Mouse (Mus musculus): ENCODE results near the gene Wnk2.

The Wnk2 gene

GRCm38 (mm10) chr13:49145396-49145795, 2.4 kb downstream of the Wnk2 start:
- in situ Hi-C loops (cut with MboI; ENCODE audit: low sequenced_read_pairs) = no loop called here

DNA sequence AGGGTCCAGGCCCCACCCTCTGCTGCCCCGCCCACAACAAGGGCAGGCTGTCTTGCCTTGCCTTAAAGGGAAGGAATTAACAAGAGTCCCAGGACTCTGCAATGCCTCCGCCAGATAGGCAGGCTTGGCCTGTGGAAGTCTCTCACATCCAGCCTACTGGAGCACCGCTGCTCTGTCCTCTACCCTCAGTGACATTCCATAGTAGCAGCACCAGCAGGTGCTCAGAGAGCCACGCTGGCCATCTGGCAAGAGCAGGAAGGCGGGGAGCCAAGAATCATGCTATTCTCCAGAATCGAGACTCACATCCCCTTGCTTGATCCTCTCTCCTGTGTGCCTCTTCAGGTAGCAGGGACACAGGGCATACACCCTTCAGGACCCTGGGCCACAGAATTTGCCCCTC, 3.4 kb downstream of the Wnk2 start:
- in situ Hi-C loops (cut with MboI; ENCODE audit: low sequenced_read_pairs) = no loop called here

DNA sequence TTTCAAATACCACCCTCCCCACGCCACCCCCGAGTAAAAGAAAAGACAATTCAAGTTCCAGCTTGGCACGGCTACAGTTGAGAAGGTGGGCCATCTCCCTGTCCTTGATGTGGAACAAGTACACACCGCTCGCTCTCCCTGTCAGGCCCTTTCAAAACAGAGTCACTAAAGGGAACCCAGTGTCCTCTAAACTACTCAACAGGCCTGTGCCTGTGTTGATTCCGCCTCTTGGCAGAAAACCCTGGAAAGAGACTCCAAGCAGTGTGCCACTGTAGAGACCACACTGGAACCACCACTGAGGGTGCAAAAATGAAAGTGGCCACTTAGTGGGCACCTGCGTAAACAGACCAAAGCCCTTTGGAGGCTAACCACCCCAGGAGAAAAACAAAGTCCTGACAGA, 4.5 kb downstream of the Wnk2 start:
- in situ Hi-C loops (cut with MboI; ENCODE audit: low sequenced_read_pairs) = no loop called here

DNA sequence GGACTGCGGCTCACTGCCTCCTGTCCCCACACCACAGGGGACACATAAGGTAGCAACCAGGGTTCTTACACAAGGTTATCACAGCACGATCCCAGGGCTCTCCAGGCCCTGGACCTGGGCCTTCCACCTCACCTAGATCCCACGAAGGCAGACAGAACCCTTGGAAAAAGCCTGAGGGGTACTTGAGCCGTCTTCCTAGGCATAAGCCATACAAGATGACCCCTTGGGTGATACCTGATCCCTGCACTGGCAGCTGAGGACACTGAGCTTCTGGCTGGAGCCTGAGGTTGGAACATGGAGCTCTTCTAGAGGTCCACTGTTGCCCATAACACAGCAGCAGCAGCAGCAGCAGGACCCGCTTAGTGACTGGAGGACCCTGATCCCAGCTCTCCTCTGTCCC, 5.4 kb downstream of the Wnk2 start:
- in situ Hi-C loops (cut with MboI; ENCODE audit: low sequenced_read_pairs) = no loop called here

GRCm38 (mm10) chr13:49140567-49140966, 7.2 kb downstream of the Wnk2 start:
- in situ Hi-C loops (cut with MboI; ENCODE audit: low sequenced_read_pairs) = no loop called here

DNA sequence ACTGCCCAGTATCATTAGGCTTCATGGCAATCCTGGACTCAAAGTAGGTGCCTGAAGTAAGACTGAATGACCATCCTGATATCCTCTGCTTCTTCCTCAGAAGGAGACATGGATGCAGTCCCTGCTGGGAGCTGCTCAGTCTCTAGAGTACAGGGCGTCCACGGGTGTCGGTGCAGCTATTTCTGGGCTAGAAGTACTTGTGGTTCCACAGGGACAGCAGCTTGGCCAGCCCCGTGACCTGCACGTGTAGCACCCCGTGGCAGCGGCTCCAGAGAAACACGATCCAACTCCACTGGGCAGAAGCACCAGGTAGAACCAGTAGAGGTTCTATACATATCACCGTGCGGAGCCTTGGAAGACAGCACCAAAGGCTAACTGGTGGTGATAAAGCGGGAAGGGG, 13.3 kb downstream of the Wnk2 start:
- in situ Hi-C loops (cut with MboI; ENCODE audit: low sequenced_read_pairs) = no loop called here

- in situ Hi-C loops (cut with MboI; ENCODE audit: low sequenced_read_pairs) = no loop called here
Observed at GRCm38 (mm10) chr13:49133125-49133524, 14.7 kb downstream of the Wnk2 start.

DNA sequence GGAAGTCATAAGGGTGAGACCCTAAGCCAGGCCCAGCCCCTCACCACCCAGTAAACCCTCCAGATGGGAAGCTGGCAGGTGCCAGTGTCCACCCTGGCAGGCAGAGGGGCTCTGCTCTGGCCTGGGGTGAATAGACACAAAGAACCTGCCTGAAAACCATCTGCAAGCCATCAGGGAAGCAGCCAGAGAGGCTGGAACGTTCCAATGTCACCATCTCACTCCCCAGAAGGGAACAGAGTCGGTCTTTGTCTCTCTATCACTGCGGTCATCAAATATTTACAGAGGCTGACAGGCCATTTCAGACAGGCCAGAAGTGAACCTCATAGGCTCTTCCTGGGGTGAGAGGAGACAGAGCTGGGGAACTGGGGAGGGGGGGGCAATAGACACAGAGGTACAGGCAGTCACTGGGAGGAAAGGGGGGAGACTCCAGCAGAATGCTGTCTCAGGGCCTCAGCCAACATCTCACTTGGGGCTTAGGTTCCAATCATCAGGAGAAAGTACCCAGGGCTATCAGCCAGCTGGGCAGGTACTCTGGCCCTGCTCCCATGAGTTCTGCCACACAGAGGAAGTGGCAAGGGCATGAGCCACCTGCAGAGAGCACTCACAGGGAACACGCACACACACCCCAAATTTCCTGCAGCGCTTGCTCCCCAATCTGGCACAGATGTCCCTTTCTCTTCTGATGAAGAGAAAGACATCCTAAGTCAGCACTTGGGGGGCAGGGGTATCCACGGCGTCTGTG, 15.7 kb downstream of the Wnk2 start:
- in situ Hi-C loops (cut with MboI; ENCODE audit: low sequenced_read_pairs) = no loop called here

DNA sequence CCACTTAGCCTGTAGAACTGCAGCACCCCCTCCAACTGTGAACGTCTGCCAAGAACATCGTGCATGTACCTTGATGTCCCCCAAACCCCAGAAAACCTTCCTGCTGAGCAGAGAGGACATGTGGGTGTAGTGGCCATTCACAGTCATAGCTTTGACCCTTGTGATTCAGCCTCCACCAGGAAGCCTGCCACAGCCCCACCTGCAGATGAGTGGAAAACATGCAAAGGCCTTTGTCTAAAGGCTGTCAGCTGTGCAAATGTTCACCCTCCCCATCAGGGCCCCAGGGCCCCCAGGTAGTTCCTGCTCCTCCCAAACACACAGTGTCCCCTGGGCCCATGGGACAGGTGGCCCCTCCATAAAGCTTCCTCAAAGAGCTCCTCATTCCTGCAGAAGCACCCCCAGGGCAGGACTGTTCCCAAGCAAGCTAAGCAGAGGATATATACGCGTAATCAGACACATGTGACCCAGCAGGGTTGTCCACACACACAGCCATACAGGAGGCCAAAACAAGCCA, 16.4 kb downstream of the Wnk2 start:
- in situ Hi-C loops (cut with MboI; ENCODE audit: low sequenced_read_pairs) = no loop called here

- in situ Hi-C loops (cut with MboI; ENCODE audit: low sequenced_read_pairs) = no loop called here
Observed at GRCm38 (mm10) chr13:49129845-49130244, 18.0 kb downstream of the Wnk2 start.

GRCm38 (mm10) chr13:49129154-49129553, 18.7 kb downstream of the Wnk2 start:
- in situ Hi-C loops (cut with MboI; ENCODE audit: low sequenced_read_pairs) = no loop called here

GRCm38 (mm10) chr13:49127844-49128631, 19.8 kb downstream of the Wnk2 start:
- in situ Hi-C loops (cut with MboI; ENCODE audit: low sequenced_read_pairs) = no loop called here

- in situ Hi-C loops (cut with MboI; ENCODE audit: low sequenced_read_pairs) = no loop called here
Observed at GRCm38 (mm10) chr13:49122106-49122505, 25.7 kb downstream of the Wnk2 start.

DNA sequence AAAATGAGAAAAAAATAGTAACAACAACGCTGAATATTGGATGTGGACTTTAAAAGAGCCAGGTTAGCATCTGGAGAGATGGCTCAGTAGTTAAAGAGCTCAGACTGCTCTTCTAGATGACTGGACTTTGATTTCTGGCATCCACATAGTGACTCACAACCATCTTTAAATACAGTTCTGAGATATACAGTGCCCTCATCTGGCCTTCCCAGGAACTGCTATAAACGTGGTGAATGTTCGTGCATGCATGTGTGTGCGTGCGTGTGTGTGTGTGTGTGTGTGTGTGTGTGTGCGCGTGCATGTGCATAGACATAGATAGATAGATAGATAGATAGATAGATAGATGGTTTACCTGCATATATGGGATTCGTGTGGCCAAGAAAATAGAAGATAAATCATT, 30.3 kb downstream of the Wnk2 start:
- in situ Hi-C loops (cut with MboI; ENCODE audit: low sequenced_read_pairs) = no loop called here

GRCm38 (mm10) chr13:49114921-49115320, 32.9 kb downstream of the Wnk2 start:
- in situ Hi-C loops (cut with MboI; ENCODE audit: low sequenced_read_pairs) = no loop called here

- in situ Hi-C loops (cut with MboI; ENCODE audit: low sequenced_read_pairs) = no loop called here
Observed at GRCm38 (mm10) chr13:49114116-49114515, 33.7 kb downstream of the Wnk2 start.

- in situ Hi-C loops (cut with MboI; ENCODE audit: low sequenced_read_pairs) = no loop called here
Observed at GRCm38 (mm10) chr13:49113345-49113744, 34.5 kb downstream of the Wnk2 start.

- in situ Hi-C loops (cut with MboI; ENCODE audit: low sequenced_read_pairs) = no loop called here
Observed at GRCm38 (mm10) chr13:49112652-49113051, 35.2 kb downstream of the Wnk2 start.

GRCm38 (mm10) chr13:49109665-49110064, 38.1 kb downstream of the Wnk2 start:
- in situ Hi-C loops (cut with MboI; ENCODE audit: low sequenced_read_pairs) = no loop called here

GRCm38 (mm10) chr13:49108119-49108846, 39.5 kb downstream of the Wnk2 start:
- in situ Hi-C loops (cut with MboI; ENCODE audit: low sequenced_read_pairs) = no loop called here

DNA sequence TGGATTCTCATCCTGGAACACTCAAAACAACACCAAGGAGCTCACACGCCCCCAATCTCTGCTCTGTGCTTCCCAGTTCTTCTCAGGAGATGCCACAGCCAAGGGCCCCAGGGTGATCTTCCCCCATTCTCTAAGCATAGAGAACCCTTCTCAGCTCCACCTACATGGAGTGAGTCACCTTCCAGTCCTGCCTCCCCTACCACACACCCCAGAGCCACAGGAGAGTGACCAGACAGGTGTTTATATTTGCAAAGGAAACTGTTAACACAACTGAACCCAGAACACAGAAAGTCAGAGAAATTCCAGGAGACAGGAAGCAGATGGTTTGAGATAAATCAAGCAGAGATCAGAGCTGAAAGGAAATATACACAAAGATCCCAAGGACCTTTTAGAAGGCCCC, 43.9 kb downstream of the Wnk2 start:
- in situ Hi-C loops (cut with MboI; ENCODE audit: low sequenced_read_pairs) = no loop called here
